Mouse (Mus musculus): ENCODE measurements around the gene Aff1.

DNA sequence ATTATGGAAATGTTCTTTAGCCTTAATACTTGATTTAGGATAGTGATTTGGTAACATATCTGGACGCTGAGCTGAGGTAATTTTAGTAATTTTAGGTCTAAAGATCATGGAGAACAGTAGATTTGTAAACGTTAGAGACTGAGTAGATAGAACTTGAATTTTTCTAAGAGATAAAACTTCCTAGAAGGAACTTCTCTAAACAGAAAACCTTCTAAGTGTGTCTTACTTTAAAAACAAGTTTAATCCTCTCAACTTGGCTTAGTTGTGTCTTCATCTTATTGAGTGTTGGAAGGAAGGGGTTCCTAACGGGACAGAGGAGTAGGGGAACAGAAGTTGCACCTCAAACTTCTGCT lies 62.9 kb downstream of the Aff1 start:
- TF ChIP-seq CTCF (IDR thresholded peaks at IDR 0.05; ENCODE audit: low read depth, low read length) (no peak), POLR2A (IDR thresholded peaks at IDR 0.05; ENCODE audit: extremely low read depth, insufficient read depth, low read length) (no peak)

All from liver, adult 2 months (tissue).